In the genomic region with DNA sequence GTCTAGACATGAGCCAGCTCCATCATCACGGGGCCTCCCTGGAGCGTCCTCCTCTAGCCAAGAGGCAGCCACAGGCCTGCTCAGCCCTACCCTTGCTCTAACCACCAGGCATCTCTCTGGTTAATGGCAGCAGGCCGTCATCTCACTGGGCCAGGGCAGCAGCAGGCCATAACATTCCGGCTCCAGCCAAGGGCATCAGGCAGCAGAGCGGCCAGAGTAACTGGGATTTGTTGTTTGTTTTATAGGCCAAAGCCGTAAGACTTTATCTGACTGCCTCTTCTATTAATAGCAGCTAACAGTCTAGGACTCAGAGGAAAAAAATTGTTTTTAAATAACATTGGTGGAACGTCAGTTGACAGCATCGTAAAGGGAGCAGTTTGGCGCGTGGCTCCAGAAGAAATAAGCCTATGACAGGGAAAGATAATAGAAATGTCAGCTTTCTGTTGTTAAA, we compare ENCODE assay signal across 9 mouse cellular contexts. TPM values are rescaled to one million over a fixed set of nuclear protein-coding genes. Genes with fewer than 3 reads are reported as not detected.
A peak's percentile ranks its signal among the peaks of the same experiment; 100 is the strongest.
DNase-seq lines count a peak whose midpoint lies in the region; ATAC-seq and TF ChIP-seq lines count a peak whose summit lies in the region.
"Had no signal": no experiment of that assay in that cellular context is flagged by ENCODE, and none has a peak within 500 bp of the region (broad histone marks: within the 10 kb centered on the region; RNA-seq: fewer than 3 reads in every experiment).

No protein-coding gene starts in this region.

- no peak for TF ChIP-seq CTCF in testis, adult 2 months (IDR thresholded peaks at IDR 0.05; ENCODE audit: control insufficient read depth, insufficient read depth, insufficient replicate concordance, low read depth, low read length)
- no peak for TF ChIP-seq CTCF in kidney, postnatal 0 days (IDR thresholded peaks at IDR 0.05; ENCODE audit: low read depth)

- WGBS in kidney, postnatal 0 days: 28% methylated on average over 10 of the region's 10 CpGs

- no peak overlapping the region for H3K4me3 ChIP-seq in testis, adult 2 months (ENCODE audit: control insufficient read depth, low read depth, low read length)
- H3K4me3 ChIP-seq in kidney, postnatal 0 days (replicated peaks; ENCODE audit: low read depth, low read length): no peak overlapping the region
- H3K4me3 ChIP-seq: neural tube, embryonic 12.5 days had no signal

- no peaks in the 10 kb centered on the region for H3K36me3 ChIP-seq in testis, adult 2 months (ENCODE audit: control insufficient read depth, insufficient read depth, low read length)
- no peaks in the 10 kb centered on the region for H3K36me3 ChIP-seq in kidney, postnatal 0 days (ENCODE audit: insufficient read depth, low read length)

- no peak overlapping the region for H3K4me2 ChIP-seq in kidney, postnatal 0 days (ENCODE audit: low read length)
- H3K4me2 ChIP-seq: neural tube, embryonic 12.5 days had no signal

- no peaks in the 10 kb centered on the region for H3K9me3 ChIP-seq in kidney, postnatal 0 days (replicated peaks; ENCODE audit: low read length)
- H3K9me3 ChIP-seq: neural tube, embryonic 12.5 days had no signal

- no peak for TF ChIP-seq POLR2A in testis, adult 2 months (IDR thresholded peaks at IDR 0.05; ENCODE audit: control insufficient read depth, low read depth, low read length)

- H3K4me1 ChIP-seq in testis, adult 2 months (ENCODE audit: control insufficient read depth, insufficient read depth, low read length): no peaks in the 10 kb centered on the region; the same call in 1 of the 2 replicates
- H3K4me1 ChIP-seq in kidney, postnatal 0 days (replicated peaks; ENCODE audit: insufficient read depth, low read length): peaks cover 11% of the 10 kb centered on the region
- H3K4me1 ChIP-seq: neural tube, embryonic 12.5 days had no signal

- H3K27ac ChIP-seq in testis, adult 2 months (ENCODE audit: control insufficient read depth, insufficient read depth, low read depth, low read length): peak overlapping the region; percentile 57
- peak overlapping the region; percentile 64 for H3K27ac ChIP-seq in kidney, postnatal 0 days
- H3K27ac ChIP-seq: neural tube, embryonic 12.5 days had no signal

- no peaks in the 10 kb centered on the region for H3K27me3 ChIP-seq in testis, adult 2 months (ENCODE audit: control insufficient read depth, insufficient read depth, low read length)
- no peaks in the 10 kb centered on the region for H3K27me3 ChIP-seq in kidney, postnatal 0 days (ENCODE audit: insufficient read depth, low read length)
- H3K27me3 ChIP-seq: neural tube, embryonic 12.5 days had no signal

- no peak overlapping the region for H3K9ac ChIP-seq in kidney, postnatal 0 days (ENCODE audit: low read depth, low read length)
- H3K9ac ChIP-seq: neural tube, embryonic 12.5 days had no signal

- peak; percentile 50; the same call in 1 of the 2 replicates for ATAC-seq in kidney, postnatal 0 days (replicated peaks; ENCODE audit: low FRiP score, low read depth)

- peak; percentile 40 to 49 for DNase-seq in cerebellum, postnatal 10 days
- DNase-seq in cerebellum, adult 11-12 months: no peak
- DNase-seq in testis, postnatal 14 days (ENCODE audit: low spot score): no peak
- peak; percentile 95 for DNase-seq in kidney, postnatal 0 days (ENCODE audit: low spot score)
- DNase-seq in right cerebral cortex, postnatal 14 days: no peak
- DNase-seq in layer of hippocampus, adult 8-10 months (ENCODE audit: low spot score in 2 of 2): no peak
- no peak for DNase-seq in frontal cortex, postnatal 25 days (ENCODE audit: low spot score in 2 of 2)

RNA-seq across cellular contexts. Expression of gene Tbc1d7, which starts 39.5 kb away (rescaled TPM):
- polyA plus RNA-seq in testis, adult 2 months (2012; rRNA removed): 18.1 and 19.6 TPM in 2 replicates
- 51.9 and 52.0 TPM in 2 replicates for polyA plus RNA-seq in kidney, postnatal 0 days (2015; fragmentation: Nextera tagmentation; extraction: Ambion mirVana)
- 10 to 100 TPM; 25.9 to 30.3 (median 27.8) TPM for total RNA-seq in layer of hippocampus, adult 8-10 months (2022)

Comparison
In these comparisons a context has a peak if more than half of its experiments do, and no peak if none do; other contexts are left out.
1. DNase-seq: peak in cerebellum, postnatal 10 days (2 of 2) and kidney, postnatal 0 days (single experiment); none in cerebellum, adult 11-12 months (single experiment), testis, postnatal 14 days (single experiment), right cerebral cortex, postnatal 14 days (single experiment), layer of hippocampus, adult 8-10 months (0 of 2) and frontal cortex, postnatal 25 days (0 of 2).